37 mouse cellular contexts compared by ENCODE assay signal in genomic region chr9:24133142-24133541, GRCm38 (mm10). TPM values are rescaled to one million over a fixed set of nuclear protein-coding genes. Genes with fewer than 3 reads are reported as not detected.
"Had no signal": no experiment of that assay in that cellular context is flagged by ENCODE, and none has a peak within 500 bp of the region (broad histone marks: within the 10 kb centered on the region; RNA-seq: fewer than 3 reads in every experiment).

No protein-coding gene starts in this region.

- H3K4me3 ChIP-seq: embryonic facial prominence, embryonic 10.5 days; embryonic facial prominence, embryonic 12.5 days; embryonic facial prominence, embryonic 13.5 days; embryonic facial prominence, embryonic 15.5 days; erythroblast, embryonic 14.5 days; forebrain, embryonic 10.5 days; forebrain, embryonic 12.5 days; forebrain, embryonic 13.5 days; forebrain, embryonic 15.5 days; gastrocnemius, adult 2 months; heart, adult 2 months had no signal

- H3K36me3 ChIP-seq: embryonic facial prominence, embryonic 10.5 days; embryonic facial prominence, embryonic 12.5 days; embryonic facial prominence, embryonic 13.5 days; embryonic facial prominence, embryonic 15.5 days; forebrain, embryonic 10.5 days; forebrain, embryonic 12.5 days; forebrain, embryonic 15.5 days had no signal

- DNase-seq: cerebellum, adult 2 months; cerebellum, adult 8-10 months; cerebellum, adult 9-10 months; cerebellum, adult 9-11 months; cerebellum, postnatal 10 days; cerebellum, postnatal 14 days; cerebellum, postnatal 25 days; cerebellum, postnatal 36 days; embryo, embryonic 11 days; forebrain, postnatal 0 days; gastrocnemius, adult 2 months; gastrocnemius, postnatal 10 days; gastrocnemius, postnatal 14 days; gastrocnemius, postnatal 25 days; gastrocnemius, postnatal 36 days; heart, adult 11 months; heart, adult 18-20 months; heart, adult 2 months had no signal

- H3K9me3 ChIP-seq: embryonic facial prominence, embryonic 10.5 days; embryonic facial prominence, embryonic 12.5 days; embryonic facial prominence, embryonic 13.5 days; embryonic facial prominence, embryonic 15.5 days; forebrain, embryonic 10.5 days; forebrain, embryonic 12.5 days; forebrain, embryonic 13.5 days; forebrain, embryonic 15.5 days had no signal

- ATAC-seq: forebrain, embryonic 13.5 days; forebrain, embryonic 14.5 days; forebrain, embryonic 15.5 days; forebrain, embryonic 16.5 days; forebrain, postnatal 0 days had no signal

- H3K27ac ChIP-seq: embryonic facial prominence, embryonic 10.5 days; embryonic facial prominence, embryonic 12.5 days; embryonic facial prominence, embryonic 13.5 days; embryonic facial prominence, embryonic 15.5 days; forebrain, embryonic 10.5 days; forebrain, embryonic 12.5 days; forebrain, embryonic 13.5 days; forebrain, embryonic 15.5 days; gastrocnemius, adult 2 months; heart, adult 2 months had no signal

- H3K4me1 ChIP-seq: embryonic facial prominence, embryonic 10.5 days; embryonic facial prominence, embryonic 12.5 days; embryonic facial prominence, embryonic 13.5 days; embryonic facial prominence, embryonic 15.5 days; forebrain, embryonic 10.5 days; forebrain, embryonic 12.5 days; forebrain, embryonic 13.5 days; forebrain, embryonic 15.5 days had no signal

- H3K9ac ChIP-seq: embryonic facial prominence, embryonic 12.5 days; embryonic facial prominence, embryonic 13.5 days; embryonic facial prominence, embryonic 15.5 days; forebrain, embryonic 12.5 days; forebrain, embryonic 13.5 days; forebrain, embryonic 15.5 days; forebrain, postnatal 0 days had no signal

- H3K27me3 ChIP-seq: embryonic facial prominence, embryonic 12.5 days; embryonic facial prominence, embryonic 13.5 days; embryonic facial prominence, embryonic 15.5 days; forebrain, embryonic 12.5 days; forebrain, embryonic 13.5 days; forebrain, embryonic 15.5 days had no signal

- H3K4me2 ChIP-seq: embryonic facial prominence, embryonic 12.5 days; embryonic facial prominence, embryonic 13.5 days; embryonic facial prominence, embryonic 15.5 days; forebrain, embryonic 12.5 days; forebrain, embryonic 13.5 days; forebrain, embryonic 15.5 days had no signal

RNA-seq across cellular contexts. Expression of gene Npsr1, which starts 35.3 kb away (rescaled TPM):
- total RNA-seq: common myeloid progenitor, adult 5-6 weeks; gastrocnemius, adult 18-20 months; gastrocnemius, adult 2 months; gastrocnemius, adult 8-10 months; gastrocnemius, postnatal 10 days; gastrocnemius, postnatal 14 days; gastrocnemius, postnatal 25 days; gastrocnemius, postnatal 36 days; gastrocnemius, postnatal 4 days; granulocyte monocyte progenitor cell, adult 5-6 weeks; heart, adult 18-20 months; heart, adult 2 months had no signal
- polyA plus RNA-seq: embryonic facial prominence, embryonic 10.5 days; embryonic facial prominence, embryonic 11.5 days; embryonic facial prominence, embryonic 12.5 days; embryonic facial prominence, embryonic 13.5 days; embryonic facial prominence, embryonic 14.5 days; embryonic facial prominence, embryonic 15.5 days; erythroblast, embryonic 14.5 days; forebrain, embryonic 10.5 days; forebrain, embryonic 11.5 days; forebrain, embryonic 12.5 days; forebrain, embryonic 13.5 days; forebrain, embryonic 16.5 days; heart, adult 2 months had no signal
